8 mouse cellular contexts compared by ENCODE assay signal in genomic region chr12:80146227-80147223, GRCm38 (mm10). TPM values are rescaled to one million over a fixed set of nuclear protein-coding genes. Genes with fewer than 3 reads are reported as not detected.
DNase-seq lines count a peak whose midpoint lies in the region; ATAC-seq lines count a peak whose summit lies in the region.

No protein-coding gene starts in this region.

- no peak overlapping the region for H3K27ac ChIP-seq in neural tube, embryonic 15.5 days (replicated peaks)
- H3K27ac ChIP-seq in forebrain, embryonic 15.5 days (replicated peaks) = 0 out of 2 replicates have a peak overlapping the region, but pooled peaks have one; percentile 23
- no peak overlapping the region for H3K27ac ChIP-seq in hindbrain, embryonic 16.5 days (ENCODE audit: low read depth, low read length)
- peak overlapping the region; percentile 62 for H3K27ac ChIP-seq in limb, embryonic 10.5 days
- no peak overlapping the region for H3K27ac ChIP-seq in midbrain, embryonic 11.5 days (ENCODE audit: low read depth, low read length)

- no peaks in the 10 kb centered on the region for H3K36me3 ChIP-seq in neural tube, embryonic 15.5 days
- H3K36me3 ChIP-seq in forebrain, embryonic 15.5 days = no peaks in the 10 kb centered on the region
- H3K36me3 ChIP-seq in hindbrain, embryonic 16.5 days (ENCODE audit: control insufficient read depth, insufficient read depth, low read length) = no peaks in the 10 kb centered on the region
- no peaks in the 10 kb centered on the region for H3K36me3 ChIP-seq in limb, embryonic 10.5 days
- H3K36me3 ChIP-seq in midbrain, embryonic 11.5 days (ENCODE audit: control insufficient read depth, insufficient read depth, low read length) = no peaks in the 10 kb centered on the region
- H3K36me3 ChIP-seq in splenic B cell, adult 2 months (ENCODE audit: control insufficient read depth, insufficient read depth, low read length, poor library complexity, severe bottlenecking) = no peaks in the 10 kb centered on the region

- no peaks in the 10 kb centered on the region for H3K9me3 ChIP-seq in neural tube, embryonic 15.5 days (replicated peaks)
- H3K9me3 ChIP-seq in forebrain, embryonic 15.5 days = no peaks in the 10 kb centered on the region
- H3K9me3 ChIP-seq in hindbrain, embryonic 16.5 days (ENCODE audit: control insufficient read depth, low read length) = no peaks in the 10 kb centered on the region
- no peaks in the 10 kb centered on the region for H3K9me3 ChIP-seq in limb, embryonic 10.5 days (replicated peaks)
- no peaks in the 10 kb centered on the region for H3K9me3 ChIP-seq in midbrain, embryonic 11.5 days (ENCODE audit: control insufficient read depth, low read length)

- no peak for ATAC-seq in neural tube, embryonic 15.5 days (ENCODE audit: low FRiP score)
- peak; percentile 55; the same call in 1 of the 2 replicates for ATAC-seq in forebrain, embryonic 15.5 days (replicated peaks)
- ATAC-seq in hindbrain, embryonic 16.5 days = peak; percentile 66
- ATAC-seq in midbrain, embryonic 11.5 days (ENCODE audit: low FRiP score) = peak; percentile 61; the same call in 1 of the 2 replicates

- DNase-seq in neural tube, embryonic 10.5 days (ENCODE audit: extremely low spot score, low spot score) = peak; percentile 88
- peak; percentile 63 for DNase-seq in c-Kit-positive CD71-positive TER-119-positive erythroid progenitor cells, embryonic 14.5 days (ENCODE audit: low spot score)
- DNase-seq in limb, embryonic 10.5 days (ENCODE audit: low spot score) = peak; percentile 92
- peak; percentile 97 for DNase-seq in midbrain, embryonic 11.5 days (ENCODE audit: low spot score, missing footprints)
- DNase-seq in splenic B cell, adult 2 months (ENCODE audit: low read depth, low spot score) = peak; percentile 80

- no peak overlapping the region for H3K9ac ChIP-seq in neural tube, embryonic 15.5 days (replicated peaks)
- no peak overlapping the region for H3K9ac ChIP-seq in forebrain, embryonic 15.5 days (replicated peaks)
- H3K9ac ChIP-seq in hindbrain, embryonic 16.5 days (ENCODE audit: low read depth, low read length) = no peak overlapping the region
- no peak overlapping the region for H3K9ac ChIP-seq in midbrain, embryonic 11.5 days (ENCODE audit: low read length)

- no peak overlapping the region; the same call in 1 of the 2 replicates for H3K4me2 ChIP-seq in neural tube, embryonic 15.5 days
- no peak overlapping the region for H3K4me2 ChIP-seq in forebrain, embryonic 15.5 days (replicated peaks)
- H3K4me2 ChIP-seq in hindbrain, embryonic 16.5 days (ENCODE audit: low read length) = no peak overlapping the region
- H3K4me2 ChIP-seq in midbrain, embryonic 11.5 days = no peak overlapping the region

- no peaks in the 10 kb centered on the region for H3K27me3 ChIP-seq in neural tube, embryonic 15.5 days (replicated peaks)
- H3K27me3 ChIP-seq in forebrain, embryonic 15.5 days = no peaks in the 10 kb centered on the region
- no peaks in the 10 kb centered on the region for H3K27me3 ChIP-seq in hindbrain, embryonic 16.5 days (replicated peaks; ENCODE audit: control insufficient read depth, insufficient read depth, low read length)
- H3K27me3 ChIP-seq in limb, embryonic 10.5 days (ENCODE audit: low read depth, poor library complexity, severe bottlenecking) = no peaks in the 10 kb centered on the region
- H3K27me3 ChIP-seq in midbrain, embryonic 11.5 days (ENCODE audit: control insufficient read depth, insufficient read depth, low read length) = no peaks in the 10 kb centered on the region
- no peaks in the 10 kb centered on the region for H3K27me3 ChIP-seq in splenic B cell, adult 2 months (ENCODE audit: control insufficient read depth, insufficient read depth, low read length, poor library complexity, severe bottlenecking)

- WGBS in neural tube, embryonic 15.5 days = 39% methylated on average over 21 of the region's 21 CpGs
- 47% methylated on average over 21 of the region's 21 CpGs for WGBS in forebrain, embryonic 15.5 days
- WGBS in hindbrain, embryonic 16.5 days = 38% methylated on average over 21 of the region's 21 CpGs
- 30% methylated on average over 21 of the region's 21 CpGs for WGBS in limb, embryonic 10.5 days
- WGBS in midbrain, embryonic 11.5 days = 49% methylated on average over 21 of the region's 21 CpGs

- H3K4me1 ChIP-seq in neural tube, embryonic 15.5 days = peaks cover 15% of the 10 kb centered on the region
- H3K4me1 ChIP-seq in forebrain, embryonic 15.5 days = peaks cover 12% of the 10 kb centered on the region
- H3K4me1 ChIP-seq in hindbrain, embryonic 16.5 days (ENCODE audit: control insufficient read depth, insufficient read depth, low read depth, low read length) = no peaks in the 10 kb centered on the region
- peaks cover 25% of the 10 kb centered on the region for H3K4me1 ChIP-seq in limb, embryonic 10.5 days
- no peaks in the 10 kb centered on the region; the same call in 1 of the 2 replicates for H3K4me1 ChIP-seq in midbrain, embryonic 11.5 days (ENCODE audit: control insufficient read depth, insufficient read depth, low read length)

- no peak overlapping the region for H3K4me3 ChIP-seq in neural tube, embryonic 15.5 days (replicated peaks)
- H3K4me3 ChIP-seq in forebrain, embryonic 15.5 days = no peak overlapping the region
- no peak overlapping the region for H3K4me3 ChIP-seq in hindbrain, embryonic 16.5 days (ENCODE audit: low read length)
- H3K4me3 ChIP-seq in limb, embryonic 10.5 days = no peak overlapping the region
- H3K4me3 ChIP-seq in midbrain, embryonic 11.5 days (ENCODE audit: low read depth, low read length) = no peak overlapping the region

RNA-seq across cellular contexts. Expression of gene Zfp36l1, which starts 33.7 kb away (rescaled TPM):
- polyA plus RNA-seq in neural tube, embryonic 15.5 days (2015; fragmentation: Nextera tagmentation; extraction: Ambion mirVana) = 33.6 and 54.3 TPM in 2 replicates
- polyA plus RNA-seq in forebrain, embryonic 15.5 days (2015; fragmentation: Nextera tagmentation; extraction: Ambion mirVana) = 28.2 and 35.3 TPM in 2 replicates
- polyA plus RNA-seq in hindbrain, embryonic 16.5 days (2015; fragmentation: Nextera tagmentation; extraction: Ambion mirVana) = 38.0 and 50.8 TPM in 2 replicates
- polyA plus RNA-seq in limb, embryonic 10.5 days (2016; fragmentation: Nextera tagmentation; extraction: Ambion mirVana) = 88.4 and 96.4 TPM in 2 replicates
- polyA plus RNA-seq in midbrain, embryonic 11.5 days (2014; fragmentation: Nextera tagmentation; extraction: Ambion mirVana) = 149 and 165 TPM in 2 replicates

Comparison
In these comparisons a context has a peak if more than half of its experiments do, and no peak if none do; other contexts are left out.
1. H3K27ac ChIP-seq: peak in forebrain, embryonic 15.5 days (single experiment) and limb, embryonic 10.5 days (single experiment); none in neural tube, embryonic 15.5 days (single experiment), hindbrain, embryonic 16.5 days (single experiment) and midbrain, embryonic 11.5 days (single experiment).
2. Peak in every context shown above with its lines, with median percentiles within 50 percentile points of each other: DNase-seq.